Mouse (Mus musculus) liver, embryonic 12.5 days (tissue): ENCODE measurements around the gene Mrps10. TPM values are rescaled to one million over a fixed set of nuclear protein-coding genes. Genes with fewer than 3 reads are reported as not detected.
A peak's percentile ranks its signal among the peaks of the same experiment; 100 is the strongest.
"Not testable (repeated sequence)": the region's sequence is repeated elsewhere in the genome, so short reads cannot be mapped to it uniquely, and the experiment has no call there.

ENCODE experiments used
- ATAC-seq: fragments of 200-750 bp; cut with Nextera tagmentation; 2 replicates; pipeline ENCODE4 v1.8.0; 2017; ENCODE audit warnings: moderate number of reproducible peaks, mild to moderate bottlenecking, moderate library complexity
- H3K27ac ChIP-seq: fragments of 300-500 bp; sonication (generic); 2 replicates; pipeline ENCODE4 v1.5.1; 2016; ENCODE audit warnings: mild to moderate bottlenecking
- H3K27me3 ChIP-seq: fragments of 300-500 bp; sonication (generic); replicated peaks from 2 replicates; pipeline ENCODE4 v1.6.1; 2016; ENCODE audit warnings: mild to moderate bottlenecking, moderate library complexity
- H3K36me3 ChIP-seq: fragments of 300-500 bp; sonication (generic); 2 replicates; pipeline ENCODE4 v1.6.1; 2016; ENCODE audit warnings: mild to moderate bottlenecking, moderate library complexity
- H3K4me1 ChIP-seq: fragments of 300-500 bp; sonication (generic); 2 replicates; pipeline ENCODE4 v1.6.1; 2016
- H3K4me2 ChIP-seq: fragments of 300-500 bp; sonication (generic); 2 replicates; pipeline ENCODE4 v1.6.1; 2016; ENCODE audit warnings: mild to moderate bottlenecking, moderate library complexity
- H3K4me3 ChIP-seq: fragments of 300-500 bp; sonication (generic); 2 replicates; pipeline ENCODE4 v1.5.1; 2016; ENCODE audit warnings: mild to moderate bottlenecking, moderate library complexity
- H3K9ac ChIP-seq: fragments of 300-500 bp; sonication (generic); 2 replicates; pipeline ENCODE4 v1.6.1; 2016; ENCODE audit warnings: mild to moderate bottlenecking, moderate library complexity
- H3K9me3 ChIP-seq: fragments of 300-500 bp; sonication (generic); replicated peaks from 2 replicates; pipeline ENCODE4 v1.6.1; 2016; ENCODE audit warnings: mild to moderate bottlenecking, moderate library complexity
- WGBS: fragments of 180-500 bp; shearing (Covaris S2); methylation state at CpG from one replicate; pipeline ENCODE4 v1.1.7; 2016; ENCODE audit not compliant: insufficient replicate concordance; 5-methylcytosine and 5-hydroxymethylcytosine counted together
- polyA plus RNA-seq: library from polyadenylated mRNA; unstranded; fragments of >200 nt; fragmentation: Nextera tagmentation; extraction: Ambion mirVana; gene quantifications from 2 replicates; pipeline ENCODE4 v1.2.1, GENCODE M21; 2016

The Mrps10 gene
- polyA plus RNA-seq, 1 experiment from 2014 or later, result 70.4 TPM

DNA sequence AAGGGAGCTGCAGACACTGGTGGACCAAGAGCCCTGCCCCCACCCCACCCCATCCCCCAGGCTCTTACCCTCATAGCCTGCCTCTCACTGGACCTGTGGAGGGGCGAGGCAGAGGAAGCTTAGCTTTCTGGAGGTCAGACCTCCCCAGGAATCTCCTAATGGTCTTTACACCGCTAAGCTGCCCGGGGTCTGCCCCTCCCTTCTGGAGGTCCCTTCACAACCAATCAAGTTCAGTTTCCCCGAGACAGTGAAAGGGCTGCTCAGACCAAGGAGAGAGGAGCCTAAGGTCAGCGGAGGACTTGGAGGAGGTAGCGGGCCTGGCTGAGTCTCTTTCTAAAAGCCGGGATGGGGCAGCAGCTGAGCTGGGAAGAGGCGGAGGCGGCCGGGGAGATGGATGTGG lies 16.5 kb downstream of the Mrps10 start, which contains the start of gene Guca1b:
TSS of gene Guca1b (plus strand) at position 249 of the 400 bp plus-strand sequence.
- Histone ChIP-seq H3K4me3 (no peak within 1 kb of the TSS), H3K9me3 (peaks cover 4% of the 10 kb centered on the region; the same call in 1 of the 2 replicates), H3K27me3 (peaks cover 8% of the 10 kb centered on the region; the same call in 1 of the 2 replicates), H3K9ac (no peak within 1 kb of the TSS), H3K27ac (no peak within 1 kb of the TSS), H3K4me1 (no peaks in the 10 kb centered on the region), H3K36me3 (peaks cover 20% of the 10 kb centered on the region), H3K4me2 (no peak within 1 kb of the TSS)
- 45% methylated on average over 10 of the region's 10 CpGs for WGBS
- ATAC-seq, result no peak

DNA sequence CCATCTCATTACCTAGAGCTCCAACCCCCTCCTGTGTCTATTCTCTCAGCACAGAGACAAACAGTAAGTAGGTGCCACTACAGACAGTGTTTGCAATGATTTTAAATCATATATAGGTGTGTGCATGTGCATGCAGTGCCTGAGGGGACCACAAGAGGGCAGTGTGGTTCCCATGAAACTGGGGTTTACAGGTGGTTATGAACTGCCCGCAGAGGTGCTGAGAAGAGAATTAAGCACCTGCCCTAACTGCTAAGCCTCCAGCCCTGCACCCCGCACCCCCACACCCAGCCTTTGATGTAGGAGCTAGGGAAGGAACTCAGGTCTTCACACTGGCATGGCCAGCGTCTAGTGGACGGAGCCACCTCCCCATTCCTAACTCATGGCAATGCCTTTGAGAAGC lies 18.0 kb downstream of the Mrps10 start:
- 56% methylated on average over 4 of the region's 4 CpGs for WGBS
- no peak overlapping the region for H3K9ac ChIP-seq
- H3K27me3 ChIP-seq, result peaks cover 10% of the 10 kb centered on the region
- H3K4me2 ChIP-seq, result no peak overlapping the region
- no peak overlapping the region for H3K27ac ChIP-seq
- H3K4me1 ChIP-seq, result no peaks in the 10 kb centered on the region
- ATAC-seq, result no peak
- H3K36me3 ChIP-seq, result peaks cover 5% of the 10 kb centered on the region
- H3K9me3 ChIP-seq, result peaks cover 4% of the 10 kb centered on the region; the same call in 1 of the 2 replicates
- no peak overlapping the region for H3K4me3 ChIP-seq

DNA sequence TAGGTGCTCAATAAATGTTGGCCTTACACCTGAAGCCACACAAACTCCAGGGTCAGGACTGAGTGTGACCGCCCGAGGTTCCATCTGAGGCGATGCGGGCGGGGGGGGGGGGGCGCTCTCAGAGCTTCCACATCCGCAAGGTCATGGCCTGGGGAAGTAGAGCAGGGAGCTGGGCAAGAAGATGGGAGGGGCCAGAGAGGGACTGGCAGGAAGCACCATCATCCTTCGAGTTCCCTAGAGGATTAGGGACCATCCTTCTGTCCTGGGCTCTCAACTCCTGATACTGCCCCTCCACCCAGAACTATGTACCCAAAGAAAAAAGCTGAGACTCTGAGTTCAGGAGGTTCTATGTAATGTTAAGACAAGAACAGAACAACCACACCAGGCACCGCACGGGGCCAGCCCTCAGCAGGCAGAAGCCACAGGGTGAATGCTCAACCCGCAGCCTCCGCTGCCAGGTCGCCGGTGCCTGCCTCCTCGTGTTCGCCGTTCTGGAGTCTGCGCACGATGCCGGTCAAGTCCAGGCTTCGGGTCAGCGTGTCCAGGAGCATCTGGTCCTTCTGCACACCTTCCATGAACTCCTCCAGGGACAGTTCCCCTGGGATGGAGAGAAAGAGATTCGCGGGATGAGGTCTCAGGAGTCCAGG lies 25.7 kb downstream of the Mrps10 start:
- Histone ChIP-seq H3K9ac (no peak overlapping the region), H3K27me3 (peaks cover 62% of the 10 kb centered on the region)

DNA sequence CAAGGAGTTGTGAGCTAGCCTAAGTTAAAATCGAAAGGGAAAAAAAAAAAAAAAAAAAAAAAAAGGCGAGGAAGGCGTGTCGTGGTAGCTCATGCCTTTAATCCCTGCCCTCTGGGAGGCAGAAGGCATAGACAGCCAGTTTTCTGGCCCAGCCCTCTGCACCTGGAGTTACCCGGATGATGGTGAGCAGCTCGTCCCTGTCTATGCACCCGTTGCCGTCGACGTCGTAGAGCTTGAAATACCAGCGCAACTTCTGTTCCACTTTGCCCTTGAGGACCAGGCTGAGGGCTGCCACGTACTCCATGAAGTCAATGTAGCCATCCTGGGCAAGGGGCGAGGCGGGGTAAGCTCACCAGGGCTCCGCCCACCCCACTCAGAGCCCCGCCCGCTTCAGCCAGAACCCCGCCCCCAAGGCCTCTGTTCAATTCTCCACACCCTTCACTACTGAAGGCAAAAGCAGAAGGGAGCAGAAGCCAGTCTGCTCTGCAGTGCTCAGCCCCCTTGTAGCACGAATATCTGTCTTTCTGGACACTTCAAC lies 26.8 kb downstream of the Mrps10 start:
- H3K9me3 ChIP-seq, result no peaks in the 10 kb centered on the region
- H3K4me2 ChIP-seq, result peak overlapping the region; percentile 71
- ATAC-seq, result peak; percentile 76
- H3K9ac ChIP-seq, result 0 out of 2 replicates have a peak overlapping the region, but pooled peaks have one; percentile 7
- H3K36me3 ChIP-seq, result no peaks in the 10 kb centered on the region
- H3K4me3 ChIP-seq, result peak overlapping the region; percentile 45
- WGBS, result under 1% methylated on average over 20 of the region's 20 CpGs
- peaks cover 20% of the 10 kb centered on the region for H3K4me1 ChIP-seq
- no peak overlapping the region for H3K27ac ChIP-seq
- peaks cover 72% of the 10 kb centered on the region for H3K27me3 ChIP-seq

More for the DNA sequence above, 25.7 kb downstream of the Mrps10 start:
- no peaks in the 10 kb centered on the region for H3K36me3 ChIP-seq
- no peak overlapping the region for H3K27ac ChIP-seq
- 11% methylated on average over 24 of the region's 24 CpGs for WGBS
- H3K4me1 ChIP-seq, result peaks cover 20% of the 10 kb centered on the region
- H3K9me3 ChIP-seq, result no peaks in the 10 kb centered on the region
- no peak for ATAC-seq
- H3K4me2 ChIP-seq, result peak overlapping the region; percentile 71
- peak overlapping the region; percentile 45 for H3K4me3 ChIP-seq

DNA sequence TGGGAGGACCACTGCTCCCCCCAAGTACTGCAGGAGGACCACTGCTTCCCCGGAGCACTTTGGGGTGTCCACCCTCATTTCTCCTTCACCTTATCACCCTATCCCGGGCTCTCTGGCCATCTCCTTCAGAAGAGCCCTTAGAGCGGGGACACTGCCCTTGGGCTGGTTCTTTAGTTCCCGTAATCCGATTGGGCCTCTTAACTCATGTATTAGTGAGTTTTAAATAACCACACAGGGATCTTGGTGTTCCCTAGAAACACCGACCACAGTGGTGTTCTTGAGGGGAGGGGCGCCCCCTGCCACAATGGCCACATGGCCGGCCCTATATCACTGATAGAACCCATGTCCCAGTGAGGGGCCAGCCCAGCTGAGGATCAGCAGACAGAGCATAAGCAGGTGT lies 30.4 kb downstream of the Mrps10 start:
- H3K9me3 ChIP-seq, result no peaks in the 10 kb centered on the region
- 63% methylated on average over 8 of the region's 8 CpGs for WGBS
- H3K27me3 ChIP-seq, result peaks cover 65% of the 10 kb centered on the region
- no peak overlapping the region for H3K4me3 ChIP-seq
- H3K27ac ChIP-seq, result no peak overlapping the region
- H3K4me1 ChIP-seq, result peaks cover 20% of the 10 kb centered on the region
- no peak overlapping the region for H3K9ac ChIP-seq
- no peaks in the 10 kb centered on the region for H3K36me3 ChIP-seq
- no peak overlapping the region for H3K4me2 ChIP-seq
- ATAC-seq, result no peak

DNA sequence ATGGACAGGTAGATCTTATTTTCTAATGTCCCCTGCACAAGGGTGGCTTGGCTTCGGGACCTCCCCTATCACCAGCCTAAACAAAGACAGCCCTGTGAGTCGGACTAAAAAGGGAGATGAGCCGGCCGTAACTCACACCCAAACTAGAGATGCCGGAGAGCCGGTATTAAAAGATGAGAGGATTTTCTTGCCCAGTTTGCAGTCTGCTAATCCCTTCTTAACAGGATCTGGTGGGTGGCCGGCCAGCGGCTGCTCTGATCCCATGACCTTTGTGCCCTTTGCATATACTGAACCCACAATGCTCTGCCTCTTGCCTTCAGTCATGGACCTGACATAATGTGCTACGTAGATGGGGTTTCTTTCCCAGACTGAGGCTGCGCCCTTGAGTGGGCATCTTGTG lies 31.8 kb downstream of the Mrps10 start, which contains the start of gene Guca1a:
TSS of gene Guca1a (minus strand) at position 134 of the 400 bp plus-strand sequence.
- Histone ChIP-seq H3K27ac (no peak within 1 kb of the TSS), H3K4me3 (no peak within 1 kb of the TSS), H3K9me3 (no peaks in the 10 kb centered on the region), H3K9ac (no peak within 1 kb of the TSS), H3K4me2 (no peak within 1 kb of the TSS), H3K36me3 (no peaks in the 10 kb centered on the region), H3K4me1 (peaks cover 7% of the 10 kb centered on the region), H3K27me3 (peaks cover 66% of the 10 kb centered on the region)
- WGBS, result 63% methylated on average over 10 of the region's 10 CpGs
- no peak for ATAC-seq

DNA sequence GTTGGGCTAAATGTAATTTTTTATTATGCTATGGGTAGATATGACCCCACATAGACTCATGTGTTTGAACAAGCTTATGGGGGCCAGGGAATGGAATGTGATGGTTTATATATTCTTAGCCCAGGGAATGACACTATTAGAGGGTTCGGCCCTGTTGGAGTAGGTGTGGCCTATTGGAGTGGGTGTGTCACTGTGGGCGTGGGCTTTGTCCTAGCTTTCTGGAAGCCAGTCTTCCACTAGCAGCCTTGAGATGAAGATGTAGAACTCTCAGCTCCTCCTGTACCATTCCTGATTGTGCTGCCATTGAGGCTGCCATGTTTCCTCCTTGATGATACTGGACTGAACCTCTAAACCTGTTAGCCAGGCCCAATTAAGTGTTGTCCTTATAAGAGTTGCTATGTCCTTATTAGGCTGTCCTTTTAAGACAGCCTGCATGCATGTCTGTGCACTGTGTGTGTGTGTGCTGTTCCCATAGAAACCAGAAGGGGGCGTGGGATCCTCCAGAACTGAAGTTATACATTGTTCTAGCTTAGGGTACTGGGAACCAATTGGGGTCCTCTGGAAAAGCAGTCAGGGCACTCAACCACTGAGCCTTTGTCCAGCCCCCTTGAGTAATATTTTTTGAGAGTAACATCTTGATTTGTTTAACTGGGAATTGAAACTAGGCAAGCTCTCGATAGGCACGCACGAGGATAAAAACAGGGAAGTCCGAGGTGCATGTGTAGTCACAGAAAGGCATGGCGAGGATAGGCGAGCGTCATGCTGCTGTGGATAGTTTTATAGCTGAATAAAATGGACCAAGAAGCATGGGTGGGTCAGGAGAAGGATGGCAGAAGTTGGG lies 39.2 kb downstream of the Mrps10 start:
- no peaks in the 10 kb centered on the region for H3K36me3 ChIP-seq
- H3K27ac ChIP-seq, result no peak overlapping the region
- WGBS, result 44% methylated on average over 10 of the region's 10 CpGs
- ATAC-seq, result no peak
- H3K4me1 ChIP-seq, result no peaks in the 10 kb centered on the region
- peaks cover 87% of the 10 kb centered on the region for H3K27me3 ChIP-seq
- no peaks in the 10 kb centered on the region for H3K9me3 ChIP-seq
- no peak overlapping the region for H3K4me2 ChIP-seq
- no peak overlapping the region for H3K9ac ChIP-seq
- H3K4me3 ChIP-seq, result no peak overlapping the region

DNA sequence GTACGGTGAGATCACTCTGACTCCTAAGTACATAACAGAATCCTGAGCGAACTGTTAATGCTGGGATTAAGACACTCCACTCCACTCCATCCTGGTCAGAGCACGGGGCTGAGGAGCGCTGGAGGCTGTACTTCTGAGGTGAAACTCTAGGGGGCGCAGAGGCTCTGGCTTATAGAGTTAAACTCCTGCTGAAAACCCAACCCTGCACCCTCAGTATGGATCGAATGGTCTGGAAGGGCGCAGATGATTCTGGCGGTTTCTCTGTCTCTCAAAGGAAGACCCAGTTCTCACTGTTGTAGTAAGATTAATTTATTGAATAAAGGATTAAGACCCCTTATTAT lies 39.8 kb downstream of the Mrps10 start:
- H3K9me3 ChIP-seq, result no peaks in the 10 kb centered on the region
- 14% methylated on average over 8 of the region's 8 CpGs for WGBS
- no peaks in the 10 kb centered on the region for H3K36me3 ChIP-seq
- peak; percentile 27; the same call in 1 of the 2 replicates for ATAC-seq
- H3K27me3 ChIP-seq, result peaks cover 93% of the 10 kb centered on the region
- H3K27ac ChIP-seq, result no peak overlapping the region
- H3K4me3 ChIP-seq, result no peak overlapping the region
- no peaks in the 10 kb centered on the region for H3K4me1 ChIP-seq
- no peak overlapping the region for H3K4me2 ChIP-seq
- H3K9ac ChIP-seq, result no peak overlapping the region

DNA sequence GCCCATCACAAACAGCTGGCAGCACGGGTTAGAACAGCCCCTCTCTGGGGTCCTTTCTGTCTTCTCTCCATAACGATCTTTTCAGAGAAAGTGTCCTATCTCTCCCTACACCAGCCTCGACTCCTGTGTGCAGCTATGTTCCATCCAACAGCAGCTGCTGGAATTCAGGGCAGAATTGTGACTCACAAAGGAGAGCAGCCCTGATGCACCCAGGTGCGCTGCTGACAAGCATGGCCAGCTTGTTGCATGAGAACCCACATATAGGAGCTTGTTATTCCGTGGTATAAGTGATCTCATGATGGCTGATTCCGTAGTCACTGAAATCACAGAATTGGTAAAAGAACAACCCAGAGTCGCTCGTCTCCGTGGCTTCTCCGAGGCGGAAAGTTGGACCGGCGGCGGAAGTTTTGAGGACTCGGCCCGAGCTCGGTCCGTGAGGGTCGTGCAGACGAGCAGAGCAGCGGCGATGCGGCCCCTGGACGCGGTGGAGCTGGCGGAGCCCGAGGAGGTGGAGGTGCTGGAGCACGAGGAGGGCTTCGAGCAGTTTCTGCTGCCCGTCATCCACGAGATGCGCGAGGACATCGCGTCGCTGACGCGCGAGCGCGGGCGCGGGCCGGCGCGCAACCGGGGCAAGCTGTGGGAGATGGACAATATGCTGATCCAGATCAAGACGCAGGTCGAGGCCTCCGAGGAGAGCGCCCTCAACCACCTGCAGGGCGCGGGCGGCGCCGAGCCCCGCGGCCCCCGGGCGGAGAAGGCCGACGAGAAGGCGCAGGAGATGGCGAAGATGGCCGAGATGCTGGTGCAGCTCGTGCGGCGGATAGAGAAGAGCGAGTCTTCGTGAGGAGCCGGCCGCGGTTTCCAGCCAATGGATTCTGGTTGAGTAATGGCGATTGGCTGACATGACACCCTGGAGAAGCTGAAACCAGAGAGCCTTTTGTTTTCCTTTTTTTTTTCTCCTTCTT lies 41.5 kb downstream of the Mrps10 start:
- not testable (repeated sequence) for H3K27ac ChIP-seq, ATAC-seq, H3K4me1 ChIP-seq, H3K36me3 ChIP-seq, H3K9ac ChIP-seq, H3K9me3 ChIP-seq
- peak overlapping the region; percentile 56 for H3K4me2 ChIP-seq
- peak overlapping the region; percentile 19 for H3K4me3 ChIP-seq
- WGBS, result 4% methylated on average over 74 of the region's 74 CpGs
- peaks cover 93% of the 10 kb centered on the region for H3K27me3 ChIP-seq

DNA sequence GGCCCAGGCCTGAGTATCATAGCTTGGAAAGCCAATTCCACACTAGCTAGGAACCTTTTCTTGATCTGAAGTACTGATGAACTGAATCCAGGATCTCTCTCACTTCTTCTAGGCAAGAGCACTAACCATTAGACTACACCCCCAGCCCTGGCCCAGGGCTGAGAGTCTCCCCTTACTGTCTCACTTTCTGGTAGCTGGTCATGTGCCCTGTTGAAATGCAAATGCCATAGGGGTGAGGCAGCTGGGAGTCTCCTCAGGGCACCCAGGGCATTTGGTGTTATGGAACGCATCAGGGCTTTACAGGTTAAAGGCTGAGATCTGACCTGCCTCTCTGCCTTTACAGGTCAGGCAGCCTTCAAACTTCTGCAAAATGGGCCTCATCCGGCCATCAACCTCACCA lies 51.5 kb downstream of the Mrps10 start:
- ATAC-seq, result no peak
- Histone ChIP-seq H3K27me3 (peaks cover 7% of the 10 kb centered on the region; the same call in 1 of the 2 replicates), H3K9me3 (no peaks in the 10 kb centered on the region; the same call in 1 of the 2 replicates), H3K9ac (no peak overlapping the region), H3K27ac (no peak overlapping the region), H3K36me3 (no peaks in the 10 kb centered on the region), H3K4me2 (no peak overlapping the region), H3K4me1 (no peaks in the 10 kb centered on the region), H3K4me3 (no peak overlapping the region)
- WGBS, result 57% methylated on average over 2 of the region's 2 CpGs

DNA sequence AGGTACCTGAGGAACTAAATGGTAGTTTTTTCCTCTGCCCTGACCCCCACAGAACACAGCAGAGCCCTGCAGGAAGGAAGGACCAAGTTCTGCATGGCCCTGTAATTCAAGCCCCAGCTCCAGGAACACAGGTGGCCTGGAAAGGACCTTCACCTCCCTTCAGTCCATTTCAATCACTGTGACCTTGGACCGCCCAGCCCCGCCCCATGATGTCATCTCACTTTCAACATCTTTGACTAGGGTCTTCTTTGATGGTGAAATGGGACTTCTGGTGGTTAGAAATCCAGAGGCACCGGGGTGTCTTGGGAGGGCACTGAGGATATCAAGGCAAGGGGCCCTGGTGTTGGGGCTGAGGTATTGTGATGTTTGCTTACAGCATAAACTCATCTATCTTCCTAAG lies 52.9 kb downstream of the Mrps10 start:
- ATAC-seq, result no peak
- no peaks in the 10 kb centered on the region for H3K4me1 ChIP-seq
- H3K9ac ChIP-seq, result no peak overlapping the region
- no peak overlapping the region for H3K27ac ChIP-seq
- no peak overlapping the region for H3K4me2 ChIP-seq
- no peaks in the 10 kb centered on the region for H3K9me3 ChIP-seq
- H3K4me3 ChIP-seq, result no peak overlapping the region
- 66% methylated on average over 3 of the region's 3 CpGs for WGBS
- H3K36me3 ChIP-seq, result no peaks in the 10 kb centered on the region
- peaks cover 6% of the 10 kb centered on the region; the same call in 1 of the 2 replicates for H3K27me3 ChIP-seq
